Mouse (Mus musculus): ENCODE data around the gene Mllt11.

- TF ChIP-seq POLR2A (IDR thresholded peaks at IDR 0.05; ENCODE audit: control insufficient read depth, extremely low read depth, insufficient read depth, low read length, poor library complexity) (no peak), CTCF (IDR thresholded peaks at IDR 0.05; ENCODE audit: borderline replicate concordance, control insufficient read depth, extremely low read depth, insufficient read depth, low read length, poor library complexity) (no peak)
Measured at GRCm38 (mm10) chr3:95230495-95231297, 1.3 kb downstream of the Mllt11 start.

Measured in thymus, adult 2 months (tissue).